Mouse (Mus musculus) midbrain, embryonic 13.5 days (tissue): ENCODE measurements at regions not wholly inside any gene's neighbourhood (a gene's known extent, or its start where the extent isn't known, plus 50 kb on each side); places are given as distances from the start of the nearest gene placed in this dataset.

Source experiments
- ATAC-seq: fragments of 200-750 bp; cut with Nextera tagmentation; 2 replicates; pipeline ENCODE4 v1.8.0; 2017; ENCODE audit warnings: mild to moderate bottlenecking, moderate TSS enrichment, moderate library complexity
- H3K27ac ChIP-seq: fragments of 300-500 bp; sonication (generic); 2 replicates; pipeline ENCODE4 v1.5.1; 2015; ENCODE audit warnings: inconsistent platforms, mild to moderate bottlenecking, moderate library complexity
- H3K27me3 ChIP-seq: fragments of 300-500 bp; sonication (generic); 2 replicates; pipeline ENCODE4 v1.6.1; 2015; ENCODE audit warnings: mild to moderate bottlenecking, inconsistent platforms
- H3K36me3 ChIP-seq: fragments of 300-500 bp; sonication (generic); 2 replicates; pipeline ENCODE4 v1.6.1; 2015; ENCODE audit warnings: mild to moderate bottlenecking, inconsistent platforms
- H3K4me1 ChIP-seq: fragments of 300-500 bp; sonication (generic); replicated peaks from 2 replicates; pipeline ENCODE4 v1.6.1; 2015; ENCODE audit warnings: inconsistent platforms
- H3K4me2 ChIP-seq: fragments of 300-500 bp; sonication (generic); replicated peaks from 2 replicates; pipeline ENCODE4 v1.6.1; 2015; ENCODE audit warnings: moderate library complexity, mild to moderate bottlenecking, inconsistent platforms
- H3K4me3 ChIP-seq: fragments of 300-500 bp; sonication (generic); replicated peaks from 2 replicates; pipeline ENCODE4 v1.5.1; 2015; ENCODE audit warnings: mild to moderate bottlenecking, inconsistent platforms
- H3K9ac ChIP-seq: fragments of 300-500 bp; sonication (generic); replicated peaks from 2 replicates; pipeline ENCODE4 v1.6.1; 2015; ENCODE audit warnings: mild to moderate bottlenecking, inconsistent platforms
- H3K9me3 ChIP-seq: fragments of 300-500 bp; sonication (generic); 2 replicates; pipeline ENCODE4 v1.6.1; 2016; ENCODE audit warnings: mild to moderate bottlenecking, inconsistent platforms
- WGBS: fragments of 180-500 bp; shearing (Covaris S2); methylation state at CpG from one replicate; pipeline ENCODE4 v1.1.7; 2015; 5-methylcytosine and 5-hydroxymethylcytosine counted together

DNA sequence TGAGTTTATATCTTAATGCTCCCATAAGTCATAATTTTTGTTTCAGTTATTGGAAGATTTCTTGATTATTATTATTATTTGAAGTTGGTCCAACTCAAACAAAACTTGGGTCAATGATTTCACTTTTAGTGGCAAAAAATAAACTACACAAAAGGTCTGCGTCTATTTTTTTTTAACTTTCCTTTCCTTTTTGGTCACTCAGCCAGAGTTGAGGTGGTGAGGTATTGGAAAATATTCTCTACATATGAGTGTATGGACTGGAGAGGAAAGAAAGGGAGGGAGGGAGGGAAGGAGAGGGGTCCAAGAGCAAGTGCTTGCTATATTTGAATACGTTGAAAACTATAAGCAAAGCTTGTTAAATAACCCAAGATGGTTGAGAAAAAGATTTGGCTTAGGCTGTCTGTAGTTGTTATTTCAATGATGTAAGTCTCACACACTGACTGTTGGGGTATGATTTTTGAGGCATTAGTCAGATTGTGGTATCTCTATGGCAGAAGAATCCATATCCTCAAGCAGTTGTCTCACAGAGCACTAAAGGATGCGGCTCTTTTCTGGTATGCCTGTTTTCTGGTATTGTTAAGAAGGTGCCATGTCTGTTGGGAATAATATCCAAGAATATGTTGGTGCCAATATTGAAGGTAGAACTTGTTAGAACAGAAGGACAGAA is 75.9 kb upstream of the Hey2 start:
- no peak for ATAC-seq
- no peaks in the 10 kb centered on the region for H3K9me3 ChIP-seq
- H3K4me2 ChIP-seq = no peak overlapping the region
- H3K4me1 ChIP-seq = no peaks in the 10 kb centered on the region
- no peaks in the 10 kb centered on the region for H3K27me3 ChIP-seq
- H3K4me3 ChIP-seq = no peak overlapping the region
- no peaks in the 10 kb centered on the region for H3K36me3 ChIP-seq
- H3K9ac ChIP-seq = no peak overlapping the region
- H3K27ac ChIP-seq = no peak overlapping the region
- 92% methylated on average over 3 of the region's 3 CpGs for WGBS

DNA sequence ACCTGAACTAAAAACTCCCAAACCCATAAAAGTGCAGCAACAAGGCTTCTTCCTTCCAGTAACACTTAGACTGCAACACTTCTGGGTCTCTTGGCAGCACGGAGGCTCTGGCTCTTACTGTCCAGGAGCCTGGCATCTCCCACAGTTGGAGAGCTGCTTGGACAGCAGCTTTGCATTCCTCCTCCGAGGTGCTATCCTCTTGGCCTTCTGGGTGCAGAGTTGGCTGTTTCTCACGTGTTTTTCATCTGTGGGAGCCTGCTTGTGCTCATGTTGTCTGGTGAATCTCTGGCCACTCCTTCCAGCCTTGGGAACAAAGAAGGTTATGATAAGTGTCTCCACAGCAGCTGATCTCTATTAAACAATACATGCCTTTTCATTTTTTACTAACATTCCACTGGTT is 51.2 kb upstream of the Hey2 start:
- H3K4me3 ChIP-seq = no peak overlapping the region
- H3K27me3 ChIP-seq = no peaks in the 10 kb centered on the region
- no peak overlapping the region for H3K27ac ChIP-seq
- no peaks in the 10 kb centered on the region for H3K9me3 ChIP-seq
- H3K4me1 ChIP-seq = no peaks in the 10 kb centered on the region
- no peaks in the 10 kb centered on the region for H3K36me3 ChIP-seq
- no peak overlapping the region for H3K4me2 ChIP-seq
- no peak overlapping the region for H3K9ac ChIP-seq
- ATAC-seq = no peak
- 59% methylated on average over 3 of the region's 3 CpGs for WGBS
